Mouse (Mus musculus) hematopoietic stem cell, adult 5-6 weeks (primary cell): Measurements from ENCODE around the gene Srp72. TPM values are rescaled to one million over a fixed set of nuclear protein-coding genes. Genes with fewer than 3 reads are reported as not detected.
"Not testable (repeated sequence)": the region's sequence is repeated elsewhere in the genome, so short reads cannot be mapped to it uniquely, and the experiment has no call there.

ENCODE experiments used
- ATAC-seq, 2 experiments: fragments of 125-278 bp in 1 of 2; replicated peaks in 1 of 2; 2 replicates each; pipeline ENCODE4 v1.8.0; 2016 to 2017; ENCODE audit warnings: inconsistent platforms in 2 of 2, mild to moderate bottlenecking in 2 of 2, moderate number of reproducible peaks in 2 of 2, low read depth in 1 of 2, moderate TSS enrichment in 1 of 2; ENCODE audit not compliant: low FRiP score in 2 of 2, poor library complexity in 2 of 2, severe bottlenecking in 2 of 2, insufficient read depth in 1 of 2, low TSS enrichment in 1 of 2
- total RNA-seq: library from RNA; stranded (forward); fragments of 172-1452, 232-1000 nt; gene quantifications from 2 replicates; pipeline ENCODE4 v1.2.3, GENCODE M21; 2017

Srp72 gene
- total RNA-seq, 1 experiment from 2014 or later, result 142 TPM

DNA sequence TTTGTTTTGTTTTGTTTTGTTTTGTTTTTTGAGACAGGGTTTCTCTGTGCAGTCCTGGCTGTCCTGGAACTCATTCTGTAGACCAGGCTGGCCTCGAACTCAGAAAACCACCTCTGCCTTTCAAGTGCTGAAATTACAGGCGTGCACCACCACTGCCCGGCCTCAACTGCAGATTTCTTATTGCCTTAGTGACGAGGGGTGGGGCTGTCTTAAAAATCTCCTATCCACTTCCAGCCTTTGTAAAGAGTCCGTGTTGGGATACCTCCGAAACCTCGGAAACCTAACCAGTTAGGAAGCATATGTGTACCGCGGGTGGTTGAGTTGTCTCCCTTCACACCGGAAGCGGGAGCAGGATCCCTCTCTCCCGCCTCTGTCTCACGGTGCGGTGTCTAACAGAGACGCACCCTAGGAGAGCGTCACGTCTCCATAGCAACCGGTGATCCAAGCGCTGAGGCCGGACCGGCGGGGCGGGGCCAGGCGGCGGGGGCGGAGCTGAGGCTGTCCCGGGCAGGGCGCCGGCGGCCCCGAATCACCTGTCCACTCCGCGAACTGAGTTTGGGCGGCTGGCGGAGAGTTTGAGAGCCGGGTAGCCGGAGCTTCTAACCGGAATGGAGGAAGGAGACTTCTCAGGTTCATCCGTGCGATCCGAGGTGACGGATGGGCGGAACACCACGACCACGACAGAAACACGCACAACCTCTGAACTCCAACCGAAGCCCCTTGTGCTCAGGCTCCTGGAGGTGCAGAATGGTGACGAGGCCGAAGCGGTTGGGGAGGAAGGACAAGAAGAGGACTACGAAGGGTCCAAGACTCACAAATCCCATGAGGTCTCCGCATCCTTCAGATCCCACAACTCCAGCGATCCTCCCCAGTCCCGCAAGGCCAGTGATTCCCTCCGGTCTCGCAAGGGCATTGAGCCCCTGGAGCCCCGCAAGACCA is 41.3 kb downstream of the Srp72 start, which contains the start of gene Thegl:
Thegl (plus strand) TSS at position 480 of the 939 bp plus-strand sequence.
- ATAC-seq, result peak; percentile 84 to 90

DNA sequence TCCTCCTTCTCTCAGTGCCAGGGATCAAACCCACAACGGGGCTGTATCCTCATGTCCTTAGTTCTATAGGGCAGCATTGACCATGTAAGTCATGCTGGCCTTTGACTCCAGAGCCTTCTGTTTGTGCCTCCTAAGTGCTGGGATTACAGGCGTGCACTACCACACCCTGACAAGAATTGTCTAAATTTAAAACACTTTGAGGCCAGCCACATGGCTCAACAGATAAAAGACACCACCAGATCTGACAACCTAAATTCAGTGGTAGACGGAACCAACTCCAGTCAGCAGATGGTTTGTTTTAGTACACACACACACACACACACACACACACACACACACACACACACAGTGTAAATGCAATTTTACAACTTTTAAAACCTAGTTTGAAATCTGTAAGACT is 53.6 kb downstream of the Srp72 start:
- no peak for ATAC-seq

DNA sequence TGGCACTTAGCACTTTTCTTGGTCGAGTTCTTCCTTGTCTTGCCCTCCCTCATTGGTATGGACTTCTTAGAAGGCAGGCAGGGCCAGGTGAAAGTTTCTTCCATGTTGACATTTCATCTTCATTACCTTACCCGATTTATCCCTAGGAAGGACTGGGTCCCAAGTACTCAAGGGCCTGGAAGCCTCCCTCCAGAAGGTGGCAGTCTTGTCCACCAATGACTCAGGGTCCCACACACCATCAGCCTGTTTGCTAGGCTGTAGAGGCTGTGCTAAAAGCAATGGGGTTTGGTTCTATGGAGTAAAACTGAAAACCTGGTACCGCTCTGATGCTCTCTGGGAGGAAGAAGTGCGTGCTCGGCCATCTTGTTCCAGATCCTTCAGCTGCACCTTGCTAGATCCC is 55.3 kb downstream of the Srp72 start:
- ATAC-seq, result peak; percentile 64 to 67; a peak in 2 of 4 replicates

DNA sequence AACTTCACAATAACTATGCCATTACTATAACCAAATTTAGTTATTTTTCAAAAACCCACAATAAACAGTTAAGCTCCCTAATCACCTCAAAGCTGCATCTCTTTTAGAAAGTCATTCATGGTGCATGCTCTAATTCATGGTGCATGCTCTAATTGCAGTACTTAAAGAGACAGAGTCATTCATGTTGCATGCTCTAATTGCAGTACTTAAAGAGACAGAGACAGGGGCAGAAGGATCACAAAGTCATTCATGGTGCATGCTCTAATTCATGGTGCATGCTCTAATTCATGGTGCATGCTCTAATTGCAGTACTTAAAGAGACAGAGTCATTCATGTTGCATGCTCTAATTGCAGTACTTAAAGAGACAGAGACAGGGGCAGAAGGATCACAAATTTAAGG is 60.6 kb downstream of the Srp72 start:
- ATAC-seq, result not testable (repeated sequence)

DNA sequence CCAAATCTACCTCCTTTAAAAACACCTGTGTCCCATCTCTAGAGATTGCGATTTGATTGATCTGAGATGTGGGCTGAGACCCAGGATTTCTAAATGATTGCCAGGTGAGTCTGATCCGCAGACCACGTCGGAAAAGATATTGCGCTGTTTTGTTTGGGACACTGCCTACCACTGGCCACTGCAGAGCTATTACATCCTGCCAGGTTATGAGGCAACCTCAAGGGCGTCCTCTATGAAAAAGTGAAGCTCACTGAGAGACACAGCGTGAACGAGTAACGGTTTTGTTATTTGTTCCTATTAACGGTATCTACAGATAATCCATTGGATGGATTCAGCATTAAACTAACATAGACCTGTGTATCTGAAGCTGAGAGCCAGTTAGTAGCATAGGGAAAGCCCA is 64.0 kb downstream of the Srp72 start:
- ATAC-seq, result peak; percentile 58 to 69; a peak in 3 of 4 replicates

DNA sequence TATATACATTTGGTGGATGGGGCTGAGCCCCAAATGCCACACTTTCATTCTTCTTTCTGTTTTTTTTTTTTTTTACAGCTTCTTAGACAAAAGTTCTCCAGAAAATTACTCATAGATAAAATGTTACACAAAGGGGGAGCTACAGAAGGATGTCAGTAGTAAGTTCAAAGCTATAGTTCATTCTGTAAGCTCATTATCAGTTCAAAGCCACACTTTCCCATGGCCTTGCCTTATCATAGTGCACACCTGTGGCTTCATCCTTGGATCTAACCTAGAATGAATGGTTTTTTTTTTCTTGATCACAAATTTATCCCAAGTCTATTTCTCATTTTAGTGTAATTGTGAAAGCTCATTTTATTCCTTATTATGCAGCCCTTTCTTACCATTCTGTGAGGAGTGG is 64.9 kb downstream of the Srp72 start:
- ATAC-seq, result no peak

DNA sequence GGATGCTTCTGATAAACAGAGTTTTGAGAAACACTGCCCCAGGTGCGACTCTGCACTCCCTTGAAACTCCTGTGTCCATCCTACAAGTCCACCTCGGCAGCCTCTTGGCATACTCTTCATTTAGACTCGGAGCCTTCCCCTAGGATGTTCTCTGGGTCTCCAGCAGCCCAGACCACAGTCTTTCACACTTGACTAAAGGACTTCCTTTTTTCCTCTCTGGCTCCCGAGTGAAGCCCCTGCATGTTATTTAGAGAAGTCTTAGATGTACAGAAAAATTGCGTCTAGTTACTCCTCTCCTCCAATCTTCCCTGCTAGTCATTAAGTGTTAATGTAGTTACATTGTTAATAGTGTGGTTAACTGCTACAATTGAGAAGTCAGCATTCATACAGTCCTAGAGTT is 69.9 kb downstream of the Srp72 start:
- ATAC-seq, result peak; percentile 42 to 72; a peak in 3 of 4 replicates

Other genes starting within 250 kb of the Srp72 start
- 16.7 and 55.0 TPM in 2 replicates for gene Aasdh, start 69.2 kb upstream of the Srp72 start, total RNA-seq
- 452 and 581 TPM in 2 replicates for gene Paics, start 23.4 kb upstream of the Srp72 start, total RNA-seq
- gene Ppat, start 23.1 kb upstream of the Srp72 start, total RNA-seq, result 72.3 and 95.1 TPM in 2 replicates
- gene Arl9, start 29.4 kb downstream of the Srp72 start, total RNA-seq, result not detected in 2 replicates
- gene Thegl, start 41.3 kb downstream of the Srp72 start, total RNA-seq, result not detected in 2 replicates
- 0.88 and 2.6 TPM in 2 replicates for gene Hopx, start 140.4 kb downstream of the Srp72 start, total RNA-seq
- gene Spink2, start 236.8 kb downstream of the Srp72 start, total RNA-seq, result not detected in 2 replicates